Mouse (Mus musculus) small intestine, adult 2 months (tissue): ENCODE results near the gene Orai2.

ENCODE experiments used
- CTCF ChIP-seq: fragments of 200-500 bp; IDR thresholded peaks from 2 replicates; pipeline ENCODE4 v1.5.1; 2012; ENCODE audit warnings: low read depth, mild to moderate bottlenecking, control low read depth, inconsistent platforms, low read length, moderate library complexity, mixed read lengths; ENCODE audit not compliant: insufficient replicate concordance, insufficient read length; ENCODE audit errors: extremely low read depth
- POLR2A ChIP-seq: fragments of 200-500 bp; IDR thresholded peaks from 2 replicates; pipeline ENCODE4 v1.6.1; 2012; ENCODE audit warnings: low read depth, mild to moderate bottlenecking, control low read depth, inconsistent platforms, low read length, moderate library complexity

DNA sequence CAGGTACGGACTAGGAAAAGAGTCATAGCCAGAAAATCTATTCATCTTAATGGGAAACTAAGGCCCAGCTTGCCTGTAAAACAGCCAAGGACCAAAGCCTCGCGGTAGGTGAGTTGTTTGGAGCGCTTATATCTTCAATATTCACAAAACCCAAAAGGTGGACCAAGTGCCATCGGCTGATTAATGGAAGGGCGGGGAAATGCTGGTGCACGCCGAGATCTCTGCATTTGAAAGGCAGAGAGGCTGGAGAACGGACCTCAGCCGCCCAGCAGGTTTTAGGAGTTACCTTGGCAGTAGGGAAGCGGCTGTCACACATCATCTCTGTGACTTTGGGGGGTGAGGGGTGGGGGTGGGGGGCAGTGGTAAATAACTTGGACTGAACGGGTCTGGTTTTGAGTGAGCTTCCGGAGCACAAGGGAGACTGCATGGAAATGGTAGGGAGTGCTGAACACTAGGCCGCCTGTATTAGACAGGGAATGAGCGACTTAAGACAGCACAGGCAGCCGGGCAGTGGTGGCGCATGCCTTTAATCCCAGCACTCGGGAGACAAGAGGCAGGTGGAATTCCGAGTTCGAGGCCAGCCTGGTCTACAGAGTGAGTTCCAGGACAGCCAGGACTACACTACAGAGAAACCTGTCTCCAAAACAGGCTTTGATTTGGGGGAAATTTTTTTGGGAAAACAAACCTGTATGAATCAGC lies 34.1 kb downstream of the Orai2 start:
- TF ChIP-seq CTCF, result no peak
- no peak for TF ChIP-seq POLR2A
